Mouse (Mus musculus): ENCODE measurements around the gene C130074G19Rik. TPM values are rescaled to one million over a fixed set of nuclear protein-coding genes. Genes with fewer than 3 reads are reported as not detected.
A peak's percentile ranks its signal among the peaks of the same experiment; 100 is the strongest.

Gene C130074G19Rik
- total RNA-seq (2017), result 0.10 TPM in 1 of 2 replicates, not detected in the other

DNA sequence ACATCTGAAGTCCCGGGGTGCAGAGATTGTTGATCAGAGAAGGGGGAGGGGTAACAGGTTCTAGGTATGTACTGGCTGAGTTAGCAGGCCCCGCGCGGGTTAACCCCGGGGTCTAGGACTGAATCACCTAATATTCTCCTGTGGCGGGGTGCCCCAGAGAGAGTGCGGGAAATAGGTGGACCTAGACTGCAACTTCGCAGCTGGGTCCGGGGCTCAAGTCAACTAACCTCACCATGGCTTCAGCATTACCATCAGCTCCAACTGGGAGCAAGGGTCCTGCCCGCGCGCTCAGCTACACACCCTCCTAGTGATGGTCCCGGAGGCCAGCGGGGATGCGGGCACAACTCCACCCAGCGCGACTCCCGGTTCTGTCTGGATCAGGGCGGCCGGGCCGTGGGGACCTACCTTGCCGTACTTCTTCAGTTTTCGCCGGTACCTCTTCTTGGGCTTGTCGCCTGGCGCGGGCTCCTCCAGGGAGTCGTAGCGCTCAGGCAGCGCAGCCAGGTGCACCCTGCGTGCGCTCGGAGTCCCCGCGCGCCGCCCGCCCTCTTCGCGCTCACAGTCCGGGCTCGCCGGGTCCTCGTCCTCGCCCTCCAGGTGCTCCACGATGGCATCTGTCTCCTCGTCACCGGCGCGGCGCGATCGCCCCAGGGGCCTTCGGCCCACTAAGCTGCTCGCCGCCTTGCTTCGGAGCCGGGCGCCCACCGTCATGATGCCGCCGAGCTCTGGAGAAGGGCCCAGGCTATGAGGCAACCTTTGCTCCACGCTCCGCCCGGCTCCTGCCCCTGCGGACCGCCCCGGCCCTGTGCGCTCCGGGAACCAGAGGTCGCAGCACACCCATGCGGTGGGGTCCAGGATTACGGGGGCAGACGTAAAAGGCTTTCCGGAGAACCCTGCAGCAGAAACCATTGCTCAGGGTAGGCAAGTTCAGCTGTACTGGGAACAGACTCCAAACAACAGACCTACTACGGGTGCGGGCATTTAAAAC is at the start of gene C130074G19Rik:
C130074G19Rik (minus strand) TSS at position 938 of the 988 bp plus-strand sequence.
- ATAC-seq (replicated peaks in 1 of 2; ENCODE audit: insufficient read depth in 1 of 2, low FRiP score in 2 of 2, low TSS enrichment in 1 of 2, low read depth in 1 of 2, poor library complexity in 2 of 2, severe bottlenecking in 2 of 2), result peak; percentile 86 to 90

GRCm38 (mm10) chr1:184931097-184931496 is 48.1 kb upstream of the C130074G19Rik start:
- ATAC-seq (replicated peaks in 1 of 2; ENCODE audit: insufficient read depth in 1 of 2, low FRiP score in 2 of 2, low TSS enrichment in 1 of 2, low read depth in 1 of 2, poor library complexity in 2 of 2, severe bottlenecking in 2 of 2), result no peak

DNA sequence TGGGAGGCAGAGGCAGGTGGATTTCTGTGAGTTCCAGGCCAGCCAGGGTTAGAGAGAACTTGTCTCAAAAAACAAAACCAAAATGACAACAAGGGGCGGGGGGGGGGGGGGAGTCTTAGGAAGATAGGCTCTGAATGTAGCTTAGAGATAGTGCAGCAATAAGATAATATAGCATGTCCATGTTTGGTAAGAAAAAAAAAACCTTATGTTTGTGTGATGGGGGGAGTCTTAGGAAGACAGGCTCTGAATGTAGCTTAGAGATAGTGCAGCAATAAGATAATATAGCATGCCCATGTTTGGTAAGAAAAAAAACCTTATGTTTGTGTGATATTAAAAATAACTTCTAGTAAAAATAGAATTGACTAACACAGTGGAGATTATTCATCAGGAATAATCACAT is 45.4 kb upstream of the C130074G19Rik start:
- ATAC-seq (replicated peaks in 1 of 2; ENCODE audit: insufficient read depth in 1 of 2, low FRiP score in 2 of 2, low TSS enrichment in 1 of 2, low read depth in 1 of 2, poor library complexity in 2 of 2, severe bottlenecking in 2 of 2), result no peak

DNA sequence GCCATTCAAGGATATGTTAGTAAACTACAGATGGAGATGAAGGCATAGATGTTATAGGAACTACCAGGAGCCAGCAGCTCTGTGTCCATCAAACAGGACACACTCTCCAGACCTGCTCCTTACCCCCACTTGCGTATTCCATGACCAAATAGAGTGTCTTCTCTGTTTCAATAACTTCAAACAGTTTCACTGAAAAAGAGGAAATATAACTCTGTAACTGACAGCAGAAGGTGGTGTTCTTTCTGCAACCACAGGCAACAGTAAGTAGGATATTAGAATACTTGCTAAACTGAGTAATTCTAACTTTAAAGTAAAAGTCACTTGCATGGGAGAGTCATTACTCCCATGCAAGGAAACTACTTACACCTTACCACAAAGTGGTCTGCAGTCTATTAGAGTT is 44.9 kb upstream of the C130074G19Rik start:
- 0 out of 4 replicates have a peak, but pooled peaks of 1 of the 2 experiments have one; percentile 39 for ATAC-seq (replicated peaks in 1 of 2; ENCODE audit: insufficient read depth in 1 of 2, low FRiP score in 2 of 2, low TSS enrichment in 1 of 2, low read depth in 1 of 2, poor library complexity in 2 of 2, severe bottlenecking in 2 of 2)

DNA sequence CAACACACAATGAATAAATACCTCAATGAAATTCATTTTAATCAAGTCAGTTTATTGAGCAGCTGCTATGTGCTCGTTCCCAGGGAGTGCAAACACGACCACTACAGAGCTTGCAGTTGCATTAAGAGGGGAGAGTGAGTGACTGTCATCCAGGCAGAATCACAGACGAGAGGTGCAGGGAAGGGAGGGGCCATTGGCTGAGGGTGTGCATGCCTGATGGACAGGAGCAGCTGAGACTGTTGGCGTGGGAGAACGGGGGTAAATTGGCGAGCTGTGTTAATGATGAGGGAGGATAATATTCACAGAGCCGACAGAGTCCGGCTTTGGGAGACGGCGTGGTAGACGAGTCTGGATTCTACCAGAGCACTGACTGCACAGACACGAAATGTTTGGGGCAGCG is 39.8 kb upstream of the C130074G19Rik start:
- no peak for ATAC-seq (replicated peaks in 1 of 2; ENCODE audit: insufficient read depth in 1 of 2, low FRiP score in 2 of 2, low TSS enrichment in 1 of 2, low read depth in 1 of 2, poor library complexity in 2 of 2, severe bottlenecking in 2 of 2)

DNA sequence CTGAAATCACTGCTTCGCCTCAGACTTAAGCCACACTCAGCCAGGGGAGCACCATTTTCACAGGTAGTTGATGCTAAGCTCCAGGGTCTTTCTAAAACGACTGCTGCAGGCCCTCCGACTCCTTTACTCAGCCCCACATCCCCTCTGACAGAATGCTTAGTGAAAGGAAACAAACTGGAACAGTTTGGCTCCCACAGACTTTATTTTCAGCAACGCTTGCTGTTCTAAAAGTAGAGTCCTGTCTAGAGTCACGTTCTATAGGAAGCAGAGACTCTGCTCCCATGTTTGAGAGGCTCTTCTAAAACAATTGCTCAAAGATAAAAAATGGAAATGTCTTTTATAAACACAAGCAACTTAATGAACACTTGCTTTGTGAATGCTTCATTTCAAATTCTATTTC is 37.0 kb upstream of the C130074G19Rik start:
- no peak for ATAC-seq (replicated peaks in 1 of 2; ENCODE audit: insufficient read depth in 1 of 2, low FRiP score in 2 of 2, low TSS enrichment in 1 of 2, low read depth in 1 of 2, poor library complexity in 2 of 2, severe bottlenecking in 2 of 2)

DNA sequence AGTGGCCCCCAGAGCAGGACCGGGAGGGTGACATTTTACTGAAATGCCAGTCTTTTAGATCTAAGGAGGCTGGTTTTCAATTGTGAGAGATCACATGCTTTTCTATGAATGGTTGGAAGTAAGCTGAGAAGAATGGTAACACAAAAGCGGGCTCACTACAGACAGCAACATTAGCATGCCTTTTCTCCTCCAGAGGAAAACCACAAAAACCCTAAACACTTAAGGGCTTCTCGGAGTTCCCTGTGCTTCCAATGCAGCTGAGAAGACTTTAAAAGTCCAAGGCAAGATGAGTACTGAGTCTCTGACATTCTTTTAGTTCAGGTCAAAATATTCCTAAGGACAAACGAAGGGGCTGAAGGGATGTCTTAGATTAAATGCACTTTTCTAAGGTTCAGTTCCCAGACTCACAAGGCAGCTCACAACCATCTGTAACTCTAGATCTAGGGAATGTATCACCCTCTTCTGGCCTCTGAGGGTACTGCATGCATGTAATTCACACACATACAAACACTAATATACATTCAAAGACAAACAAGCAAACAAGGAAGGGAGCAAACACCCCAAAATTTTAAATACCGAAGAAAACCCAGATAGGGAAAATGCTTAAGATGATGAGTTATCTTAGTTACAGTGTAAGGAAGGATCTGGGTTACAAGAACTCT is 35.3 kb upstream of the C130074G19Rik start:
- ATAC-seq (replicated peaks in 1 of 2; ENCODE audit: insufficient read depth in 1 of 2, low FRiP score in 2 of 2, low TSS enrichment in 1 of 2, low read depth in 1 of 2, poor library complexity in 2 of 2, severe bottlenecking in 2 of 2), result peak; percentile 48 to 62; a peak in 2 of 4 replicates

DNA sequence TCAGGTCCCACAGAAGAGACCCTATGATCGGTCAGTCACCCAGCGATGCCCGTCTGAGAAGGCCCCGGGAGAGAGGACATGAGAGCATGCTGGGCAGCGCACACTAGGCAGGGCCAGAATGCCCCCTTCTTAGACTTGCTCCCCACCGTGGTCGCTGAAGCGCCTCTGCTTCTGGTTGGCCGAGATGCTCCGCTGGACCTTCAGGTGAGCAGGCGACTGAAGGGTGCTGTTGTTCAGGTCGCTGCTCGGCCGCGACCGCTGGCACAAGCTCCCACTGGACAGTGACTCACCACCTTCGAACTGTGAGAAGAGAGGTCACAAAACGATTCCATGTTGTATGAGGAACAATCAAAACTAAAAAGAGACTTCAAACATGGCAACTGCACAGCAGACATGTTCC is 29.3 kb upstream of the C130074G19Rik start:
- ATAC-seq (replicated peaks in 1 of 2; ENCODE audit: insufficient read depth in 1 of 2, low FRiP score in 2 of 2, low TSS enrichment in 1 of 2, low read depth in 1 of 2, poor library complexity in 2 of 2, severe bottlenecking in 2 of 2), result no peak

DNA sequence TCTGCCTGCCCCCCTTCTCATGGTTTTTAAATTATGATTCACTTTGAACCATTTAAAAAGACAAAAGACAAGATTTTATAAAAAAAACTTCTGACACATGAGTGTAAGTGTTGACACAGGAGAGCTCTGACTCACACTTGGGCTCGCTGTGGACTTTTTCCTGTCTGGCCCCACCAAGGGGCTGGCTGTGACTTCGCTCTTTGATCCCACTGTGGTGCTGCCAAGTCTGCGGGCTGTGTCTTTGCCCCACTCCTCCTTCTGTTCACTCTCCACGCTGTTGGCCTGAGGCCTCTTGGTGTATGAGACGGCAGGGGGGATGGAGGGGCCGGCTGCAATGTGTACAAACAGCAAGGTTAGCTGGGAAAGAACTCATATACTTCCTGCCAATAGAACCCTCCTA is 28.8 kb upstream of the C130074G19Rik start:
- no peak for ATAC-seq (replicated peaks in 1 of 2; ENCODE audit: insufficient read depth in 1 of 2, low FRiP score in 2 of 2, low TSS enrichment in 1 of 2, low read depth in 1 of 2, poor library complexity in 2 of 2, severe bottlenecking in 2 of 2)

GRCm38 (mm10) chr1:184908558-184908957 is 25.5 kb upstream of the C130074G19Rik start:
- peak; percentile 79 to 84 for ATAC-seq (replicated peaks in 1 of 2; ENCODE audit: insufficient read depth in 1 of 2, low FRiP score in 2 of 2, low TSS enrichment in 1 of 2, low read depth in 1 of 2, poor library complexity in 2 of 2, severe bottlenecking in 2 of 2)

DNA sequence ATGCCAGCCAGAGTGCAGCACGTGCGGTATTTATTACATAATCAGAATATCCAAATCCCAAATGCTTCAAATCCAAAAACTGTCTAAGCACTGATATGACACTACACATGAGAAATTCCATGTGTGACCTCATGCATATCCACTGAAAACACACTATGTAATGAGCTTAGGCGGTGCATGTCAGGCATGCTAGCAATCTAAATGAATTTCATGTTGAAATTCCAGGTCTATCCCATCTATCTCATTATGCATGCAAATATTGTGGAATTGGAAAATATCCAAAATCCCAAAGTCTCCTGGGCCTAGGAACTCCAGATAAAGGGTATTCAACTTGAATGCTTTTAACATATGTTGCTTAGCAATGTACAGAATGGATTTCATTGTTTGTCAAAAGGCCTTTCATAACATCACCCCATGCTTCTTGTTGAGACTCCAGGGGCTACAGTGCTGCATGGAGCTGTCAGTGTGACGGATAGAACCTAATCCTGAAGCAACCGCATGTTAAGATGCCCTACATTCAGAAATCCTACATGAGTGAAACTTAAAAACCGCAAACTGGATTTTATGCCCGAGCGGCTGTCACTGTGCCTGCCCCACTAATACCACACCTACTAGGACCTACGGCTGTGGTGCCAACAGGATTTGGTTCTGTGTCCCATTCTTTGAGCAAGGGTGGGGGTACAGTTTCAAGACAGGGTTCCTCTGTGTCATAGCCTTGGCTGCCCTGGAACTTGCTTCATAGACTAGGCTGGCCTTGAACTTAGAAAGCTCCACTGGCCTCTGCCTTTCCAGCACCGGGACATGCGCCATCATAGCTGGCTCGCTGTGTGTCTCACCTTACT is 23.1 kb upstream of the C130074G19Rik start:
- ATAC-seq (replicated peaks in 1 of 2; ENCODE audit: insufficient read depth in 1 of 2, low FRiP score in 2 of 2, low TSS enrichment in 1 of 2, low read depth in 1 of 2, poor library complexity in 2 of 2, severe bottlenecking in 2 of 2), result no peak

- ATAC-seq (replicated peaks in 1 of 2; ENCODE audit: insufficient read depth in 1 of 2, low FRiP score in 2 of 2, low TSS enrichment in 1 of 2, low read depth in 1 of 2, poor library complexity in 2 of 2, severe bottlenecking in 2 of 2), result no peak
Measured at GRCm38 (mm10) chr1:184905371-184905770, 22.4 kb upstream of the C130074G19Rik start.

GRCm38 (mm10) chr1:184903697-184904096 is 20.7 kb upstream of the C130074G19Rik start:
- no peak for ATAC-seq (replicated peaks in 1 of 2; ENCODE audit: insufficient read depth in 1 of 2, low FRiP score in 2 of 2, low TSS enrichment in 1 of 2, low read depth in 1 of 2, poor library complexity in 2 of 2, severe bottlenecking in 2 of 2)

- no peak for ATAC-seq (replicated peaks in 1 of 2; ENCODE audit: insufficient read depth in 1 of 2, low FRiP score in 2 of 2, low TSS enrichment in 1 of 2, low read depth in 1 of 2, poor library complexity in 2 of 2, severe bottlenecking in 2 of 2)
Measured at GRCm38 (mm10) chr1:184902886-184903285, 19.9 kb upstream of the C130074G19Rik start.

DNA sequence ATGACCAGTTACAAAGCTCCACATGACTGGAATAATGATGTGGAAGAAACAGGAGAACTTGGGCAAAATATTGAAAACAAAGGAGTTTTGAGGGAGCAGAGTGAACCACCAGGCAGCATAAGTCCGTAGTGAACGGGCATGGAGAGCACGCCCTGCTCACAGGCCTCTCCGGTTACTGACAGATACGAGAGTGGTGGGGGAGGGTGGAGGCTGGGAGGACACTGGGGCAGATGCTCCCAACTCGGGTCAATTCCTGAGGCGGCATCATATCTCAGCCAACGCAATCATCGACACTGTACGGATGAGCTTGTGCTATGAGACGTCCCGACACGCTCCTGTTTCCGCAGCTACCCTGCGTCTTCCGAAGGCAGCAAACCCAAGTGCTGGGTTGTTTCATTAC is 14.3 kb upstream of the C130074G19Rik start:
- no peak for ATAC-seq (replicated peaks in 1 of 2; ENCODE audit: insufficient read depth in 1 of 2, low FRiP score in 2 of 2, low TSS enrichment in 1 of 2, low read depth in 1 of 2, poor library complexity in 2 of 2, severe bottlenecking in 2 of 2)

GRCm38 (mm10) chr1:184891998-184892397 is 9.0 kb upstream of the C130074G19Rik start:
- ATAC-seq (replicated peaks in 1 of 2; ENCODE audit: insufficient read depth in 1 of 2, low FRiP score in 2 of 2, low TSS enrichment in 1 of 2, low read depth in 1 of 2, poor library complexity in 2 of 2, severe bottlenecking in 2 of 2), result no peak

DNA sequence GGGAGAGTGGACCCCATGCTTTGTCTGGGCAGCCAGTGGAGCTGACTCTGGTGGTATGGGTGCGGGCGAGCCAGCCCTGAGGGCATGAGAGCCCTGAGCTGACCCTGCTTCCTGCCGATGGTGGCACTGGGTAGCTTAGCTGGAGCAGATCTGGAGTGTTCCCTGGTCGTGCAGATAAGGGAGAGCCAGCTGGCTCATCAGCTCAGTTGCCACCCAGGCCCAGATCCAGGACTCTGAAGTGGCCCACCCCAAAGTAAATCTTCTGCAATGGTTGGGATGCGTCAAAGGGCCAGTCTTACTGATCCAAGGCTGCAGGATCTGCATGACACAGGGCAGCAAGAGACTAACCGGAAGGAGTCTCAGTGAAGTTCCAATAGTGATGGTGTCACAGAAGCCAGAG is 6.4 kb upstream of the C130074G19Rik start:
- no peak for ATAC-seq (replicated peaks in 1 of 2; ENCODE audit: insufficient read depth in 1 of 2, low FRiP score in 2 of 2, low TSS enrichment in 1 of 2, low read depth in 1 of 2, poor library complexity in 2 of 2, severe bottlenecking in 2 of 2)
